Mouse (Mus musculus): Measurements from ENCODE around the gene Slc36a1. TPM values are rescaled to one million over a fixed set of nuclear protein-coding genes. Genes with fewer than 3 reads are reported as not detected.

Slc36a1 gene
- polyA plus RNA-seq (2017; shearing (Covaris generic)), result 2.1 TPM

DNA sequence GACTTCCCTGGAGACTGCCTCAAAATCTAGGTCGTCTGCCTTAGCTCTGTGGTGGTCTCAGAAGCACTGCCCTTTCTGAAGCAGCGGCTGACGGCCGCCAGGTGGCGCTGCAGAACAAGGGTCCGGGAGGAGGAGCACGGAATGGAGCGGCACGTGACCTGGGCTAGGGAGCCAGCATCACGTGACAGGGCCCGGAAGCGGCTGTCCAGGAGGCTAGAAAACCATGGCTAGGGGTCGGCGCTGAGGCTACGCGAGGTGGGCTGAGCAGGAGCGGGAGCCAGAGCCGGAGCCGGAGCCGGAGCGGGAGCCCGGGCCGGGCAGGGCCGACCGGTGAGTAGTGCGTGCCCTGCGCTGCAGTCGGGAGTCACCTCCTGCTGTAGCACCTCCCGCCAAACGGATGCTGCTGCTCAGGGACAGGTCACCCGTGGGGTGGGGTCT, at the start of gene Slc36a1:
TSS of gene Slc36a1 (plus strand) at position 192 of the 438 bp plus-strand sequence.

GRCm38 (mm10) chr11:55184733-55185291, 19.3 kb upstream of the Slc36a1 start, which contains the start of gene Slc36a2:
Slc36a2 (minus strand) TSS chr11:55185077.

Other genes starting within 250 kb of the Slc36a1 start
- gene Tnip1, start 241.4 kb upstream of the Slc36a1 start, polyA plus RNA-seq (2017; shearing (Covaris generic)), result 187 TPM
- gene Anxa6, start 170.9 kb upstream of the Slc36a1 start, polyA plus RNA-seq (2017; shearing (Covaris generic)), result 613 TPM
- 73.2 TPM for gene Ccdc69, start 126.2 kb upstream of the Slc36a1 start, polyA plus RNA-seq (2017; shearing (Covaris generic))
- 112 TPM for gene Gm2a, start 106.2 kb upstream of the Slc36a1 start, polyA plus RNA-seq (2017; shearing (Covaris generic))
- 0.56 TPM for gene Slc36a3, start 52.6 kb upstream of the Slc36a1 start, polyA plus RNA-seq (2017; shearing (Covaris generic))
- not detected for gene Slc36a2, start 19.3 kb upstream of the Slc36a1 start, polyA plus RNA-seq (2017; shearing (Covaris generic))
- gene Fat2, start 132.2 kb downstream of the Slc36a1 start, polyA plus RNA-seq (2017; shearing (Covaris generic)), result not detected
- 0.57 TPM for gene Sparc, start 218.8 kb downstream of the Slc36a1 start, polyA plus RNA-seq (2017; shearing (Covaris generic))